Comparison of ENCODE assay signal across 9 mouse cellular contexts in genomic region chr8:69921141-69921540, GRCm38 (mm10). TPM values are rescaled to one million over a fixed set of nuclear protein-coding genes. Genes with fewer than 3 reads are reported as not detected.
DNase-seq lines count a peak whose midpoint lies in the region; ATAC-seq and TF ChIP-seq lines count a peak whose summit lies in the region.
"Had no signal": no experiment of that assay in that cellular context is flagged by ENCODE, and none has a peak within 500 bp of the region (broad histone marks: within the 10 kb centered on the region; RNA-seq: fewer than 3 reads in every experiment).

No protein-coding gene starts in this region.

- no peak overlapping the region for H3K9ac ChIP-seq in hindbrain, embryonic 12.5 days
- H3K9ac ChIP-seq in liver, embryonic 11.5 days (ENCODE audit: low read depth, low read length), result 0 out of 2 replicates have a peak overlapping the region, but pooled peaks have one; percentile 2

- no peaks in the 10 kb centered on the region for H3K27me3 ChIP-seq in spleen, adult 2 months (ENCODE audit: control insufficient read depth, insufficient read depth, low read length)
- no peaks in the 10 kb centered on the region for H3K27me3 ChIP-seq in hindbrain, embryonic 12.5 days
- no peaks in the 10 kb centered on the region for H3K27me3 ChIP-seq in liver, embryonic 11.5 days (replicated peaks; ENCODE audit: control insufficient read depth, insufficient read depth, low read length)

- TF ChIP-seq CTCF in spleen, adult 2 months (IDR thresholded peaks at IDR 0.05; ENCODE audit: extremely low read depth, insufficient read depth, insufficient read length, insufficient replicate concordance), result no peak

- no peaks in the 10 kb centered on the region for H3K9me3 ChIP-seq in hindbrain, embryonic 12.5 days (replicated peaks)
- H3K9me3 ChIP-seq in liver, embryonic 11.5 days (ENCODE audit: control insufficient read depth, low read length), result no peaks in the 10 kb centered on the region

- peaks cover 14% of the 10 kb centered on the region for H3K4me1 ChIP-seq in spleen, adult 2 months (ENCODE audit: control insufficient read depth, insufficient read depth, insufficient read length)
- peaks cover 18% of the 10 kb centered on the region for H3K4me1 ChIP-seq in hindbrain, embryonic 12.5 days
- peaks cover 49% of the 10 kb centered on the region for H3K4me1 ChIP-seq in liver, embryonic 11.5 days (replicated peaks; ENCODE audit: control insufficient read depth, insufficient read depth, low read length)

- peak overlapping the region; percentile 77; the same call in 1 of the 2 replicates for H3K27ac ChIP-seq in spleen, adult 2 months (ENCODE audit: insufficient read depth, low read length)
- H3K27ac ChIP-seq in hindbrain, embryonic 12.5 days, result peak overlapping the region; percentile 83
- peak overlapping the region; percentile 52 for H3K27ac ChIP-seq in liver, embryonic 11.5 days (ENCODE audit: low read depth, low read length)

- peaks cover 11% of the 10 kb centered on the region for H3K36me3 ChIP-seq in spleen, adult 2 months (ENCODE audit: control insufficient read depth, insufficient read depth, low read length)
- peaks cover 22% of the 10 kb centered on the region for H3K36me3 ChIP-seq in hindbrain, embryonic 12.5 days
- peaks cover 13% of the 10 kb centered on the region for H3K36me3 ChIP-seq in liver, embryonic 11.5 days (ENCODE audit: control insufficient read depth, insufficient read depth, low read length)

- DNase-seq in spleen, adult 2 months (ENCODE audit: low read depth in 1 of 2, low spot score in 2 of 2), result no peak
- DNase-seq in spleen, postnatal 10 days (ENCODE audit: low spot score in 2 of 2), result no peak
- DNase-seq in liver, embryonic 11.5 days (ENCODE audit: low spot score), result no peak
- DNase-seq in ovary, adult 18-20 months (ENCODE audit: low spot score), result no peak
- DNase-seq in adrenal gland, postnatal 4 days (ENCODE audit: low spot score in 2 of 2), result no peak
- DNase-seq in c-Kit-positive CD71-positive TER-119-positive erythroid progenitor cells, embryonic 14.5 days (ENCODE audit: low spot score), result no peak
- DNase-seq: adrenal gland, postnatal 25 days; right cerebral cortex, postnatal 25 days had no signal

- no peak overlapping the region for H3K4me2 ChIP-seq in hindbrain, embryonic 12.5 days (replicated peaks)
- H3K4me2 ChIP-seq in liver, embryonic 11.5 days, result peak overlapping the region; percentile 43

- H3K4me3 ChIP-seq in spleen, adult 2 months (ENCODE audit: extremely low read depth, insufficient read depth, insufficient read length), result no peak overlapping the region
- no peak overlapping the region for H3K4me3 ChIP-seq in hindbrain, embryonic 12.5 days
- no peak overlapping the region for H3K4me3 ChIP-seq in liver, embryonic 11.5 days (ENCODE audit: low read depth, low read length)

- 88% methylated on average over 2 of the region's 2 CpGs for WGBS in spleen, adult 2 months
- WGBS in hindbrain, embryonic 12.5 days, result 97% methylated on average over 2 of the region's 2 CpGs
- 88% methylated on average over 2 of the region's 2 CpGs for WGBS in liver, embryonic 11.5 days

- TF ChIP-seq POLR2A in spleen, adult 2 months (IDR thresholded peaks at IDR 0.05; ENCODE audit: low read depth, low read length), result no peak

- ATAC-seq in hindbrain, embryonic 12.5 days (ENCODE audit: low FRiP score), result no peak
- no peak for ATAC-seq in liver, embryonic 11.5 days (replicated peaks; ENCODE audit: low FRiP score)

RNA-seq across cellular contexts. Expression of gene Yjefn3, which starts 18.6 kb away (rescaled TPM):
- 1.5 and 1.9 TPM in 2 replicates for polyA plus RNA-seq in spleen, adult 2 months (2012; rRNA removed)
- polyA plus RNA-seq in hindbrain, embryonic 12.5 days (2016; fragmentation: Nextera tagmentation; extraction: Ambion mirVana), result 10.1 and 12.4 TPM in 2 replicates
- polyA plus RNA-seq in liver, embryonic 11.5 days (2014; fragmentation: Nextera tagmentation; extraction: Ambion mirVana), result 1.7 and 1.9 TPM in 2 replicates
- total RNA-seq in adrenal gland, postnatal 4 days (2021), result 1 to 10 TPM; 1.6 to 2.3 TPM

RNA-seq across cellular contexts. Expression of gene Ndufa13, which starts 18.8 kb away (rescaled TPM):
- 53.8 and 76.3 TPM in 2 replicates for polyA plus RNA-seq in spleen, adult 2 months (2012; rRNA removed)
- 160 and 167 TPM in 2 replicates for polyA plus RNA-seq in hindbrain, embryonic 12.5 days (2016; fragmentation: Nextera tagmentation; extraction: Ambion mirVana)
- 145 and 159 TPM in 2 replicates for polyA plus RNA-seq in liver, embryonic 11.5 days (2014; fragmentation: Nextera tagmentation; extraction: Ambion mirVana)
- total RNA-seq in adrenal gland, postnatal 4 days (2021), result 100 to 1,000 TPM; 133 to 137 TPM

RNA-seq across cellular contexts. Expression of gene Tssk6, which starts 19.2 kb away (rescaled TPM):
- polyA plus RNA-seq in spleen, adult 2 months (2012; rRNA removed), result 1.0 TPM in 2 replicates
- polyA plus RNA-seq in hindbrain, embryonic 12.5 days (2016; fragmentation: Nextera tagmentation; extraction: Ambion mirVana), result 4.1 and 4.7 TPM in 2 replicates
- polyA plus RNA-seq in liver, embryonic 11.5 days (2014; fragmentation: Nextera tagmentation; extraction: Ambion mirVana), result 4.5 and 5.2 TPM in 2 replicates
- under 1 TPM; 0.73 to 0.76 TPM for total RNA-seq in adrenal gland, postnatal 4 days (2021)

RNA-seq across cellular contexts. Expression of gene Cilp2, which starts 33.7 kb away (rescaled TPM):
- polyA plus RNA-seq in spleen, adult 2 months (2012; rRNA removed), result 0.11 and 0.34 TPM in 2 replicates
- polyA plus RNA-seq in hindbrain, embryonic 12.5 days (2016; fragmentation: Nextera tagmentation; extraction: Ambion mirVana), result 1.2 and 1.5 TPM in 2 replicates
- 0.48 and 0.56 TPM in 2 replicates for polyA plus RNA-seq in liver, embryonic 11.5 days (2014; fragmentation: Nextera tagmentation; extraction: Ambion mirVana)
- total RNA-seq in adrenal gland, postnatal 4 days (2021), result 1 to 10 TPM in 1 of 2 experiments, under 1 TPM in 1; 0.50 to 1.4 TPM
- total RNA-seq: adrenal gland, postnatal 25 days had no signal
